Mouse (Mus musculus) urinary bladder, postnatal 25 days (tissue): ENCODE measurements around the gene Efcab7.

ENCODE experiments used
- DNase-seq: peaks from one replicate; pipeline ENCODE4 v3.0.0; 2022; ENCODE audit warnings: low spot score

The Efcab7 gene

GRCm38 (mm10) chr4:99829094-99830073 is at the start of gene Efcab7:
Gene Efcab7 (plus strand): TSS chr4:99829198.
- peak; percentile 78 for DNase-seq

- no peak for DNase-seq
Measured at GRCm38 (mm10) chr4:99792365-99792764, 36.6 kb upstream of the Efcab7 start.

GRCm38 (mm10) chr4:99816697-99817460 is 12.1 kb upstream of the Efcab7 start:
- no peak for DNase-seq

GRCm38 (mm10) chr4:99828337-99828736 is 661 bp upstream of the Efcab7 start:
- DNase-seq: no peak

GRCm38 (mm10) chr4:99828739-99829093 is 282 bp upstream of the Efcab7 start:
- no peak for DNase-seq

- no peak for DNase-seq
Measured at GRCm38 (mm10) chr4:99881882-99882281, 52.9 kb downstream of the Efcab7 start.

GRCm38 (mm10) chr4:99882405-99882804 is 53.4 kb downstream of the Efcab7 start:
- DNase-seq: no peak

GRCm38 (mm10) chr4:99913894-99914451 is 85.0 kb downstream of the Efcab7 start:
- DNase-seq: no peak

- no peak for DNase-seq
Measured at GRCm38 (mm10) chr4:99926380-99926779, 97.4 kb downstream of the Efcab7 start.

GRCm38 (mm10) chr4:99928521-99928920 is 99.5 kb downstream of the Efcab7 start:
- no peak for DNase-seq

- peak; percentile 82 for DNase-seq
Measured at GRCm38 (mm10) chr4:99929149-99929612, 100.2 kb downstream of the Efcab7 start, which contains the start of gene Pgm1. Gene Pgm1 (plus strand): TSS chr4:99929414.

GRCm38 (mm10) chr4:99929613-99930517 is 100.9 kb downstream of the Efcab7 start, which contains the start of gene Itgb3bp:
Gene Itgb3bp (minus strand): TSS chr4:99929813.
- peak; percentile 59 for DNase-seq

GRCm38 (mm10) chr4:99930518-99931239 is 101.7 kb downstream of the Efcab7 start:
- no peak for DNase-seq

- no peak for DNase-seq
Measured at GRCm38 (mm10) chr4:99931240-99931580, 102.2 kb downstream of the Efcab7 start.

- DNase-seq: no peak
Measured at GRCm38 (mm10) chr4:99931807-99932206, 102.8 kb downstream of the Efcab7 start.

GRCm38 (mm10) chr4:99934859-99935258 is 105.9 kb downstream of the Efcab7 start:
- no peak for DNase-seq

- DNase-seq: no peak
Measured at GRCm38 (mm10) chr4:99936278-99936677, 107.3 kb downstream of the Efcab7 start.

- DNase-seq: no peak
Measured at GRCm38 (mm10) chr4:99939711-99940505, 110.9 kb downstream of the Efcab7 start.

- no peak for DNase-seq
Measured at GRCm38 (mm10) chr4:99941655-99942414, 112.8 kb downstream of the Efcab7 start.
